Mouse (Mus musculus) gastrocnemius, postnatal 36 days (tissue): ENCODE data around the gene Ccdc157. TPM values are rescaled to one million over a fixed set of nuclear protein-coding genes. Genes with fewer than 3 reads are reported as not detected.
"Not testable (repeated sequence)": the region's sequence is repeated elsewhere in the genome, so short reads cannot be mapped to it uniquely, and the experiment has no call there.

Source experiments
- DNase-seq, 2 experiments: peaks; one replicate each; pipeline ENCODE4 v3.0.0; 2022
- intact Hi-C: fragments of 180-260 bp; cut with DNase I; formaldehyde crosslinking; loops from one replicate; pipeline ENCODE4 v1.15.1; 2025
- long read RNA-seq, 2 experiments: library from polyadenylated mRNA; stranded (forward); transcript quantifications; one replicate each; pipeline ENCODE4 v2.0.0; 2021
- total RNA-seq, 2 experiments: library from RNA; stranded (reverse); gene quantifications; 2 replicates each; pipeline ENCODE4 v1.2.3; 2021

The Ccdc157 gene
- 1 to 10 TPM; 2.6 to 2.8 TPM for total RNA-seq
- long read RNA-seq, experiment 1, partial matches to known transcripts, result 0 of 1 reads
- long read RNA-seq, experiment 1, other reads (novel, unspliced or antisense), result 1 of 1 reads
- long read RNA-seq, experiment 2, partial matches to known transcripts, result 0 of 1 reads
- long read RNA-seq, experiment 2, other reads (novel, unspliced or antisense), result 1 of 1 reads

GRCm38 (mm10) chr11:4159808-4160708 lies at the start of gene Ccdc157, which contains the start of gene Sf3a1:
TSS of gene Ccdc157 (minus strand) at chr11:4160293.
TSS of gene Sf3a1 (plus strand) at chr11:4160350.
- intact Hi-C loops, result loop anchor here (2.0 kb wide), 2 partner anchors 25 to 27 kb away; partner anchors contain the start of genes Rnf215 and Tbc1d10a

GRCm38 (mm10) chr11:4209556-4209955 lies 49.5 kb upstream of the Ccdc157 start:
- no peak for DNase-seq
- intact Hi-C loops, result no loop called here

More at GRCm38 (mm10) chr11:4159808-4160708, at the start of gene Ccdc157, which contains the start of gene Sf3a1:
- DNase-seq, result peak; percentile 89 to 92

- no peak for DNase-seq
- intact Hi-C loops, result no loop called here
These were observed 47.6 kb upstream of the Ccdc157 start for GRCm38 (mm10) chr11:4207655-4208054.

- no peak for DNase-seq
- intact Hi-C loops, result no loop called here
These were observed 46.5 kb upstream of the Ccdc157 start for GRCm38 (mm10) chr11:4206563-4206962.

GRCm38 (mm10) chr11:4205951-4206350 lies 45.9 kb upstream of the Ccdc157 start:
- intact Hi-C loops, result no loop called here
- no peak for DNase-seq

GRCm38 (mm10) chr11:4205097-4205655 lies 45.1 kb upstream of the Ccdc157 start:
- DNase-seq, result no peak
- intact Hi-C loops, result no loop called here

- peak; percentile 56 to 74 for DNase-seq
- intact Hi-C loops, result no loop called here
These were observed 43.6 kb upstream of the Ccdc157 start for GRCm38 (mm10) chr11:4203705-4204074.

- intact Hi-C loops, result no loop called here
These were observed 43.1 kb upstream of the Ccdc157 start for GRCm38 (mm10) chr11:4202995-4203704.

GRCm38 (mm10) chr11:4201981-4202700 lies 42.0 kb upstream of the Ccdc157 start:
- intact Hi-C loops, result no loop called here
- DNase-seq, result no peak

More at GRCm38 (mm10) chr11:4202995-4203704, 43.1 kb upstream of the Ccdc157 start:
- DNase-seq, result no peak

GRCm38 (mm10) chr11:4197691-4198090 lies 37.6 kb upstream of the Ccdc157 start:
- no peak for DNase-seq
- intact Hi-C loops, result no loop called here

GRCm38 (mm10) chr11:4196636-4197035 lies 36.5 kb upstream of the Ccdc157 start:
- DNase-seq, result no peak
- intact Hi-C loops, result no loop called here

GRCm38 (mm10) chr11:4195597-4196031 lies 35.5 kb upstream of the Ccdc157 start:
- intact Hi-C loops, result no loop called here
- no peak for DNase-seq

- intact Hi-C loops, result no loop called here
- no peak for DNase-seq
These were observed 33.3 kb upstream of the Ccdc157 start for GRCm38 (mm10) chr11:4193420-4193819.

- DNase-seq, result no peak
- intact Hi-C loops, result no loop called here
These were observed 32.7 kb upstream of the Ccdc157 start for GRCm38 (mm10) chr11:4192757-4193156.

- intact Hi-C loops, result no loop called here
These were observed 30.6 kb upstream of the Ccdc157 start for GRCm38 (mm10) chr11:4190677-4191076.

GRCm38 (mm10) chr11:4189182-4189581 lies 29.1 kb upstream of the Ccdc157 start:
- DNase-seq, result no peak
- intact Hi-C loops, result no loop called here

More at GRCm38 (mm10) chr11:4190677-4191076, 30.6 kb upstream of the Ccdc157 start:
- DNase-seq, result no peak

GRCm38 (mm10) chr11:4187318-4187700 lies 27.2 kb upstream of the Ccdc157 start:
- no peak for DNase-seq
- intact Hi-C loops, result loop anchor here (2.0 kb wide), 1 partner anchor 27 kb away; the partner anchor contains the start of genes Ccdc157 and Sf3a1

GRCm38 (mm10) chr11:4186486-4187317 lies 26.6 kb upstream of the Ccdc157 start, which contains the start of gene Tbc1d10a:
TSS of gene Tbc1d10a (plus strand) at chr11:4186789.
- DNase-seq, result peak; percentile 94 to 98
- intact Hi-C loops, result loop anchor here (2.0 kb wide), 1 partner anchor 26 kb away; the partner anchor contains the start of genes Ccdc157 and Sf3a1

- intact Hi-C loops, DNase-seq: not testable (repeated sequence)
These were observed 25.4 kb upstream of the Ccdc157 start for GRCm38 (mm10) chr11:4185480-4185879.
